Mouse (Mus musculus) bone marrow, adult 2 months (tissue): ENCODE measurements around the gene Taar2.

Experiments
- CTCF ChIP-seq: fragments of 200-500 bp; IDR thresholded peaks from 2 replicates; pipeline ENCODE4 v1.5.1; 2011; ENCODE audit warnings: low read length, control low read depth; ENCODE audit not compliant: control insufficient read depth, insufficient read depth
- POLR2A ChIP-seq: fragments of 200-500 bp; IDR thresholded peaks from 2 replicates; pipeline ENCODE4 v1.6.1; 2011; ENCODE audit warnings: low read depth, mild to moderate bottlenecking, control low read depth, low read length, borderline replicate concordance; ENCODE audit not compliant: control insufficient read depth

GRCm38 (mm10) chr10:23938312-23938711 is at the start of gene Taar2:
- TF ChIP-seq CTCF (no peak), POLR2A (no peak)
